Mouse (Mus musculus): ENCODE measurements at regions not wholly inside any gene's neighbourhood (a gene's known extent, or its start where the extent isn't known, plus 50 kb on each side); places are given as distances from the start of the nearest gene placed in this dataset.

DNA sequence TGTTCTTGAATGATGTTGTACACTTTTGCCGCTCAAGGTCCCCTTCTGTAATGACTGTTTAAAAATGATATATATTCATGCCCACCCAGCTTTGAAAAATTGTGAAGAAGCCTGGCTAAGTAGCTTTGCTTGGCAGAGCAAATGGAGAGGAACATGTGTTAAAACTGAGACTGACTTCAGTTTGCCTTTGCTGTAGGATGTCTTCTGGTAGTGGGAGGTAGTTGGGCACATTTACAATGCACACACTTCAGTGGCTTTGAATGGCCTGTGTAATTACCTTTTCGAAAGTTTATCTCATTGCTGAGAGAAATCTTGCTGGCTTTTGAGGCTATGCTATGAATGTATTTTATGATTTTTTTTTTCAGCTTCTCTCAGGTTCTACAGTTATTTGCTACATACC lies 360.5 kb upstream of the Cdh6 start:
- H3K4me3 ChIP-seq (ENCODE audit: control insufficient read depth in 1 of 2, insufficient read depth in 1 of 2, low read depth in 2 of 2, low read length in 2 of 2) = no peak overlapping the region
- H3K9ac ChIP-seq (ENCODE audit: control insufficient read depth, low read depth, low read length, poor library complexity, severe bottlenecking) = no peak overlapping the region
- no peaks in the 10 kb centered on the region for H3K9me3 ChIP-seq (replicated peaks; ENCODE audit: insufficient read depth, low read length)
- no peak for TF ChIP-seq MAX (IDR thresholded peaks at IDR 0.05; ENCODE audit: low read length)
- TF ChIP-seq TBP (IDR thresholded peaks at IDR 0.05; ENCODE audit: low read depth, low read length) = no peak
- TF ChIP-seq POLR2A (IDR thresholded peaks at IDR 0.05; ENCODE audit: control insufficient read depth in 1 of 2, insufficient read depth in 1 of 2, low read depth in 1 of 2, low read length in 2 of 2, poor library complexity in 1 of 2) = no peak
- no peak for TF ChIP-seq HCFC1 (IDR thresholded peaks at IDR 0.05; ENCODE audit: low read depth, low read length)
- no peak for TF ChIP-seq JUND (IDR thresholded peaks at IDR 0.05; ENCODE audit: low read depth, low read length)
- TF ChIP-seq POLR2AphosphoS2 (IDR thresholded peaks at IDR 0.05; ENCODE audit: low read length) = no peak
- TF ChIP-seq TAL1 (IDR thresholded peaks at IDR 0.05; ENCODE audit: low read length) = no peak
- TF ChIP-seq USF1 (IDR thresholded peaks at IDR 0.05; ENCODE audit: low read depth, low read length) = no peak
- no peak for TF ChIP-seq E2F4 (IDR thresholded peaks at IDR 0.05; ENCODE audit: borderline replicate concordance, low read depth, low read length)
- no peak for TF ChIP-seq MAZ (IDR thresholded peaks at IDR 0.05; ENCODE audit: low read depth, low read length)
- TF ChIP-seq MXI1 (IDR thresholded peaks at IDR 0.05; ENCODE audit: low read depth, low read length) = no peak
- no peak for TF ChIP-seq TCF12 (IDR thresholded peaks at IDR 0.05; ENCODE audit: low read depth, low read length)
- no peak for TF ChIP-seq MAFK (IDR thresholded peaks at IDR 0.05; ENCODE audit: borderline replicate concordance, low read depth, low read length)
- TF ChIP-seq BHLHE40 (IDR thresholded peaks at IDR 0.05; ENCODE audit: borderline replicate concordance, low read depth, low read length) = no peak
- TF ChIP-seq ZKSCAN1 (IDR thresholded peaks at IDR 0.05; ENCODE audit: low read depth, low read length) = no peak
- TF ChIP-seq NELFE (IDR thresholded peaks at IDR 0.05; ENCODE audit: low read depth, low read length) = no peak
- no peak for DNase-seq (ENCODE audit: low read depth, low spot score)
- H3K36me3 ChIP-seq (ENCODE audit: control insufficient read depth in 1 of 2, insufficient read depth in 2 of 2, low read length in 2 of 2) = no peaks in the 10 kb centered on the region
- no peak overlapping the region for H3K27ac ChIP-seq (ENCODE audit: control insufficient read depth, low read depth, low read length)
- H3K4me1 ChIP-seq (ENCODE audit: control insufficient read depth in 1 of 2, insufficient read depth in 2 of 2, low read length in 2 of 2) = no peaks in the 10 kb centered on the region
- H3K79me2 ChIP-seq (ENCODE audit: control insufficient read depth, insufficient read depth, low read length, poor library complexity) = no peaks in the 10 kb centered on the region
- H3K27me3 ChIP-seq (ENCODE audit: control insufficient read depth in 1 of 2, insufficient read depth in 2 of 2, low read length in 2 of 2) = no peaks in the 10 kb centered on the region

DNA sequence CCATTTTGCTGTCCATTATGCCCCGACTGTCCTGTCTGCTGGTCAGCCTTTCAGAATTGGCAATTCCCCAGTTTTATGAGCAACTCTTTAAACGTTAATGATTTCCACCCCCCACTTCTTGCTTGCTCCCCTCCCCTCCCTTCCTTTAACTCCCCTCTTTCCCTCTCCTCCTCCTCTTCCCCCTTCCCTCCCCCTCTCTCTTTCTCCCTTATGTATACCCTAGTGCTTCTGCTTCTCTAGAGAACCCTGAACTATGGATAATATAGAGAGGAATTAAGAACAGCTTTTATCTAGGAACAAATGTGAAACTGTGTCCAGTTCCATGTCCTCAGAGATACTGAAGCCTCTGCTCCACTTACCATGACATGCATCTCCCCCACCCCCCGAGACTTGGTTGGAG lies 356.5 kb upstream of the Cdh6 start:
- Histone ChIP-seq H3K27me3 (ENCODE audit: control insufficient read depth in 1 of 2, insufficient read depth in 2 of 2, low read length in 2 of 2) (no peaks in the 10 kb centered on the region), H3K27ac (ENCODE audit: control insufficient read depth, low read depth, low read length) (no peak overlapping the region), H3K9ac (ENCODE audit: control insufficient read depth, low read depth, low read length, poor library complexity, severe bottlenecking) (no peak overlapping the region), H3K4me3 (ENCODE audit: control insufficient read depth in 1 of 2, insufficient read depth in 1 of 2, low read depth in 2 of 2, low read length in 2 of 2) (no peak overlapping the region), H3K79me2 (ENCODE audit: control insufficient read depth, insufficient read depth, low read length, poor library complexity) (no peaks in the 10 kb centered on the region), H3K9me3 (replicated peaks; ENCODE audit: insufficient read depth, low read length) (no peaks in the 10 kb centered on the region), H3K36me3 (ENCODE audit: control insufficient read depth in 1 of 2, insufficient read depth in 2 of 2, low read length in 2 of 2) (no peaks in the 10 kb centered on the region), H3K4me1 (ENCODE audit: control insufficient read depth in 1 of 2, insufficient read depth in 2 of 2, low read length in 2 of 2) (no peaks in the 10 kb centered on the region)
- TF ChIP-seq BHLHE40 (IDR thresholded peaks at IDR 0.05; ENCODE audit: borderline replicate concordance, low read depth, low read length) (no peak), POLR2AphosphoS2 (IDR thresholded peaks at IDR 0.05; ENCODE audit: low read length) (no peak), POLR2AphosphoS5 (IDR thresholded peaks at IDR 0.05; ENCODE audit: borderline replicate concordance, low read depth, low read length) (no peak), CHD1 (IDR thresholded peaks at IDR 0.05; ENCODE audit: low read depth, low read length) (no peak), TCF12 (IDR thresholded peaks at IDR 0.05; ENCODE audit: low read depth, low read length) (no peak), TAL1 (IDR thresholded peaks at IDR 0.05; ENCODE audit: low read length) (no peak), KAT2A (conservative IDR thresholded peaks at IDR 0.05; ENCODE audit: low read depth, low read length) (no peak), MEF2A (IDR thresholded peaks at IDR 0.05; ENCODE audit: extremely low read depth, insufficient replicate concordance, low read depth, low read length, poor library complexity, severe bottlenecking) (no peak), USF2 (IDR thresholded peaks at IDR 0.05; ENCODE audit: borderline replicate concordance in 1 of 2, insufficient read depth in 1 of 2, low read depth in 1 of 2, low read length in 2 of 2) (no peak), RAD21 (IDR thresholded peaks at IDR 0.05; ENCODE audit: low read depth, low read length) (no peak), ELF1 (IDR thresholded peaks at IDR 0.05; ENCODE audit: low read depth, low read length) (no peak), HCFC1 (IDR thresholded peaks at IDR 0.05; ENCODE audit: low read depth, low read length) (no peak), ZKSCAN1 (IDR thresholded peaks at IDR 0.05; ENCODE audit: low read depth, low read length) (no peak), EP300 (IDR thresholded peaks at IDR 0.05; ENCODE audit: low read depth in 1 of 2, low read length in 2 of 2) (no peak), GABPA (IDR thresholded peaks at IDR 0.05; ENCODE audit: low read depth, low read length) (no peak), ETS1 (IDR thresholded peaks at IDR 0.05; ENCODE audit: low read depth, low read length) (no peak), ZNF384 (IDR thresholded peaks at IDR 0.05; ENCODE audit: low read depth, low read length) (no peak), MYB (IDR thresholded peaks at IDR 0.05; ENCODE audit: low read depth, low read length) (no peak), SMC3 (IDR thresholded peaks at IDR 0.05; ENCODE audit: low read depth, low read length) (no peak), POLR2A (IDR thresholded peaks at IDR 0.05; ENCODE audit: control insufficient read depth in 1 of 2, insufficient read depth in 1 of 2, low read depth in 1 of 2, low read length in 2 of 2, poor library complexity in 1 of 2) (no peak)
- no peak for DNase-seq (ENCODE audit: low read depth, low spot score)

Measured in MEL (cell line).